Mouse (Mus musculus) brain, embryonic 14.5 days (tissue): ENCODE results near the gene Olfr194.

Experiments
- CTCF ChIP-seq: fragments of 200-500 bp; IDR thresholded peaks from 2 replicates; pipeline ENCODE4 v1.5.1; 2012; ENCODE audit warnings: inconsistent platforms, mild to moderate bottlenecking, moderate library complexity, borderline replicate concordance; ENCODE audit not compliant: insufficient read depth, insufficient read length; ENCODE audit errors: extremely low read depth
- POLR2A ChIP-seq: fragments of 200-500 bp; IDR thresholded peaks from 2 replicates; pipeline ENCODE4 v1.6.1; 2012; ENCODE audit warnings: mild to moderate bottlenecking, inconsistent platforms, borderline replicate concordance; ENCODE audit not compliant: poor library complexity, insufficient read depth, insufficient read length, severe bottlenecking; ENCODE audit errors: extremely low read depth

- TF ChIP-seq CTCF, result no peak
- TF ChIP-seq POLR2A, result no peak
Observed at GRCm38 (mm10) chr16:59170354-59170753, 49.5 kb upstream of the Olfr194 start, which contains the start of gene Olfr196.
